ENCODE assay signal across 8 mouse cellular contexts in genomic region chr11:63131693-63132040, GRCm38 (mm10). TPM values are rescaled to one million over a fixed set of nuclear protein-coding genes. Genes with fewer than 3 reads are reported as not detected.
DNase-seq lines count a peak whose midpoint lies in the region; ATAC-seq and TF ChIP-seq lines count a peak whose summit lies in the region.

No protein-coding gene starts in this region.

- H3K4me1 ChIP-seq in spleen, adult 2 months (ENCODE audit: control insufficient read depth, insufficient read depth, insufficient read length) = no peaks in the 10 kb centered on the region
- H3K4me1 ChIP-seq in liver, embryonic 12.5 days = peaks cover 8% of the 10 kb centered on the region; the same call in 1 of the 2 replicates

- no peak for TF ChIP-seq CTCF in spleen, adult 2 months (IDR thresholded peaks at IDR 0.05; ENCODE audit: extremely low read depth, insufficient read depth, insufficient read length, insufficient replicate concordance)

- H3K9me3 ChIP-seq in liver, embryonic 12.5 days (replicated peaks) = no peaks in the 10 kb centered on the region

- DNase-seq in embryo, embryonic 10.5 days (ENCODE audit: low spot score) = peak; percentile 35
- no peak for DNase-seq in embryo, embryonic 11 days
- DNase-seq in spleen, adult 2 months (ENCODE audit: low read depth in 1 of 2, low spot score in 2 of 2) = no peak
- DNase-seq in spleen, adult 12 weeks (ENCODE audit: low spot score) = no peak
- no peak for DNase-seq in frontal cortex, postnatal 25 days (ENCODE audit: low spot score in 2 of 2)
- no peak for DNase-seq in right cerebral cortex, postnatal 25 days
- no peak for DNase-seq in cerebellum, postnatal 36 days

- H3K9ac ChIP-seq in liver, embryonic 12.5 days = no peak overlapping the region

- H3K36me3 ChIP-seq in spleen, adult 2 months (ENCODE audit: control insufficient read depth, insufficient read depth, low read length) = no peaks in the 10 kb centered on the region
- no peaks in the 10 kb centered on the region for H3K36me3 ChIP-seq in liver, embryonic 12.5 days

- TF ChIP-seq POLR2A in spleen, adult 2 months (IDR thresholded peaks at IDR 0.05; ENCODE audit: low read depth, low read length) = no peak

- ATAC-seq in liver, embryonic 12.5 days = no peak

- peak overlapping the region; percentile 65 for H3K4me2 ChIP-seq in liver, embryonic 12.5 days

- 12% methylated on average over 11 of the region's 11 CpGs for WGBS in spleen, adult 2 months
- 7% methylated on average over 11 of the region's 11 CpGs for WGBS in liver, embryonic 12.5 days (ENCODE audit: insufficient replicate concordance)

- H3K27ac ChIP-seq in spleen, adult 2 months (ENCODE audit: insufficient read depth, low read length) = peak overlapping the region; percentile 29
- H3K27ac ChIP-seq in liver, embryonic 12.5 days = no peak overlapping the region

- peak overlapping the region; percentile 35; the same call in 1 of the 2 replicates for H3K4me3 ChIP-seq in spleen, adult 2 months (ENCODE audit: extremely low read depth, insufficient read depth, insufficient read length)
- peak overlapping the region; percentile 48 for H3K4me3 ChIP-seq in liver, embryonic 12.5 days

- H3K27me3 ChIP-seq in spleen, adult 2 months (ENCODE audit: control insufficient read depth, insufficient read depth, low read length) = peaks cover 2% of the 10 kb centered on the region; the same call in 1 of the 2 replicates
- peaks cover 78% of the 10 kb centered on the region for H3K27me3 ChIP-seq in liver, embryonic 12.5 days (replicated peaks)

RNA-seq across cellular contexts. Expression of gene Pmp22, which starts 2.9 kb away (rescaled TPM):
- polyA plus RNA-seq in spleen, adult 2 months (2012; rRNA removed) = 23.5 and 24.6 TPM in 2 replicates
- polyA plus RNA-seq in liver, embryonic 12.5 days (2016; fragmentation: Nextera tagmentation; extraction: Ambion mirVana) = 38.3 and 39.8 TPM in 2 replicates
